Mouse (Mus musculus): ENCODE data around the gene Scap.

GRCm38 (mm10) chr9:110306371-110306770, 26.7 kb upstream of the Scap start:
- TF ChIP-seq CTCF (IDR thresholded peaks at IDR 0.05; ENCODE audit: low read depth) = no peak
- TF ChIP-seq EP300 (optimal IDR thresholded peaks at IDR 0.05) = no peak

Measured in stomach, postnatal 0 days (tissue).